In genomic region chr1:131903251-131903650, GRCm38 (mm10) we compare ENCODE assay signal across 25 mouse cellular contexts. TPM values are rescaled to one million over a fixed set of nuclear protein-coding genes. Genes with fewer than 3 reads are reported as not detected.
DNase-seq lines count a peak whose midpoint lies in the region; ATAC-seq and TF ChIP-seq lines count a peak whose summit lies in the region.
"Had no signal": no experiment of that assay in that cellular context is flagged by ENCODE, and none has a peak within 500 bp of the region (broad histone marks: within the 10 kb centered on the region; RNA-seq: fewer than 3 reads in every experiment).

No protein-coding gene starts in this region.

- H3K9ac ChIP-seq in CH12.LX (ENCODE audit: insufficient read depth, low read depth), result no peak overlapping the region
- H3K9ac ChIP-seq: embryonic facial prominence, embryonic 13.5 days; embryonic facial prominence, embryonic 15.5 days; forebrain, embryonic 13.5 days; forebrain, embryonic 15.5 days; forebrain, postnatal 0 days had no signal

- no peaks in the 10 kb centered on the region for H3K9me3 ChIP-seq in CH12.LX (replicated peaks; ENCODE audit: low read length)
- H3K9me3 ChIP-seq: embryonic facial prominence, embryonic 13.5 days; embryonic facial prominence, embryonic 15.5 days; forebrain, embryonic 13.5 days; forebrain, embryonic 15.5 days; G1E had no signal

- no peaks in the 10 kb centered on the region for H3K27me3 ChIP-seq in CH12.LX (replicated peaks)

- DNase-seq in A20 (ENCODE audit: low read depth, low spot score), result peak; percentile 11
- DNase-seq in CH12.LX (ENCODE audit: extremely low read depth), result peak; percentile 56
- peak; percentile 23 for DNase-seq in brain, adult 2 months (ENCODE audit: low read depth, low spot score)
- DNase-seq in yolk sac, embryonic 10.5 days (ENCODE audit: low spot score), result no peak
- DNase-seq: adrenal gland, adult 8-10 months; adrenal gland, postnatal 14 days; adrenal gland, postnatal 36 days; B cell, adult 2 months; cerebellum, adult 11 months; cerebellum, adult 18-20 months; cerebellum, adult 8-10 months; cerebellum, adult 9-11 months; cerebellum, postnatal 14 days; cerebellum, postnatal 36 days; embryo, embryonic 11 days; forebrain, postnatal 0 days had no signal

- no peak for TF ChIP-seq RAD21 in CH12.LX (IDR thresholded peaks at IDR 0.05; ENCODE audit: low read depth, low read length)

- dilution Hi-C loops in CH12.LX (cut with MboI; ENCODE audit: extremely low pct_ligation_motif_present, extremely low pct_unique_long_range_greater_than_20kb, low sequenced_read_pairs), result no loop called here

- H3K4me3 ChIP-seq in CH12.LX (replicated peaks in 1 of 3; ENCODE audit: low read depth in 2 of 3, low read length in 2 of 3, poor library complexity in 1 of 3), result no peak overlapping the region
- H3K4me3 ChIP-seq: embryonic facial prominence, embryonic 13.5 days; embryonic facial prominence, embryonic 15.5 days; forebrain, embryonic 13.5 days; forebrain, embryonic 15.5 days had no signal

- no peaks in the 10 kb centered on the region for H3K36me3 ChIP-seq in CH12.LX (replicated peaks in 1 of 2; ENCODE audit: control insufficient read depth in 1 of 2, insufficient read depth in 1 of 2, low read length in 1 of 2)
- H3K36me3 ChIP-seq: embryonic facial prominence, embryonic 13.5 days; embryonic facial prominence, embryonic 15.5 days; forebrain, embryonic 15.5 days; G1E had no signal

- no peak for TF ChIP-seq CTCF in CH12.LX (conservative IDR thresholded peaks at IDR 0.05 in 1 of 2, IDR thresholded peaks at IDR 0.05 in 1 of 2; ENCODE audit: low read depth in 2 of 2, low read length in 2 of 2)

- H3K4me2 ChIP-seq in CH12.LX (ENCODE audit: insufficient read depth, low read depth, poor library complexity, severe bottlenecking), result no peak overlapping the region
- H3K4me2 ChIP-seq: embryonic facial prominence, embryonic 13.5 days; embryonic facial prominence, embryonic 15.5 days; forebrain, embryonic 13.5 days; forebrain, embryonic 15.5 days had no signal

- in situ Hi-C loops in CH12.LX (cut with MboI; ENCODE audit: low pct_ligation_motif_present, low pct_unique_long_range_greater_than_20kb, low sequenced_read_pairs), result no loop called here

- TF ChIP-seq EP300 in CH12.LX (IDR thresholded peaks at IDR 0.05; ENCODE audit: low read length), result no peak

- no peak for TF ChIP-seq POLR2A in CH12.LX (IDR thresholded peaks at IDR 0.05; ENCODE audit: low read depth, low read length)

- no peak for ATAC-seq in erythroblast, adult 5-6 weeks (replicated peaks; ENCODE audit: low FRiP score, poor library complexity, severe bottlenecking)
- ATAC-seq: activated CD4-positive, CD25-positive, alpha-beta regulatory T cell, adult 4 months; CD4-positive, CD25-positive, alpha-beta regulatory T cell, adult 4 months; forebrain, embryonic 13.5 days; forebrain, embryonic 15.5 days; forebrain, postnatal 0 days; Patski had no signal

- H3K27ac ChIP-seq in CH12.LX (ENCODE audit: insufficient read depth, low read depth), result no peak overlapping the region
- H3K27ac ChIP-seq: embryonic facial prominence, embryonic 13.5 days; embryonic facial prominence, embryonic 15.5 days; forebrain, embryonic 13.5 days; forebrain, embryonic 15.5 days had no signal

- H3K4me1 ChIP-seq in CH12.LX (ENCODE audit: control insufficient read depth in 1 of 2, insufficient read depth in 2 of 2), result peaks cover 0 to 36% of the 10 kb centered on the region in 2 experiments; a peak in 2 of 4 replicates
- H3K4me1 ChIP-seq: embryonic facial prominence, embryonic 13.5 days; embryonic facial prominence, embryonic 15.5 days; forebrain, embryonic 13.5 days; forebrain, embryonic 15.5 days had no signal

- H3K79me2 ChIP-seq in CH12.LX (replicated peaks; ENCODE audit: control insufficient read depth, extremely low read depth, insufficient read depth, poor library complexity, severe bottlenecking), result no peaks in the 10 kb centered on the region

TF ChIP-seq in CH12.LX, 34 proteins besides CTCF, POLR2A, EP300 and RAD21:
- no peak for TF ChIP-seq ELF1 (IDR thresholded peaks at IDR 0.05; ENCODE audit: low read depth, low read length)
- peak; percentile 85; the same call in 1 of the 2 replicates for TF ChIP-seq MEF2A (IDR thresholded peaks at IDR 0.05; ENCODE audit: borderline replicate concordance, low read depth, low read length)
- TF ChIP-seq MYC (IDR thresholded peaks at IDR 0.05; ENCODE audit: low read depth, low read length), result no peak
- no peak for TF ChIP-seq SMC3 (IDR thresholded peaks at IDR 0.05; ENCODE audit: low read depth, low read length)
- TF ChIP-seq CHD2 (IDR thresholded peaks at IDR 0.05; ENCODE audit: low read length), result no peak
- TF ChIP-seq IRF4 (IDR thresholded peaks at IDR 0.05; ENCODE audit: low read depth, low read length), result peak; percentile 30; the same call in 1 of the 2 replicates
- TF ChIP-seq MAZ (IDR thresholded peaks at IDR 0.05; ENCODE audit: low read depth, low read length), result no peak
- TF ChIP-seq TCF12 (IDR thresholded peaks at IDR 0.05; ENCODE audit: low read depth, low read length), result no peak
- no peak for TF ChIP-seq POLR2AphosphoS2 (IDR thresholded peaks at IDR 0.05; ENCODE audit: low read depth, low read length)
- TF ChIP-seq ETS1 (conservative IDR thresholded peaks at IDR 0.05; ENCODE audit: low read depth, low read length), result peak; percentile 38; the same call in 1 of the 2 replicates
- TF ChIP-seq USF2 (conservative IDR thresholded peaks at IDR 0.05; ENCODE audit: low read depth, low read length), result no peak

RNA-seq across cellular contexts. Expression of gene Nucks1, which starts 7.1 kb away (rescaled TPM):
- 87.4 and 99.4 TPM in 2 replicates for total RNA-seq in CH12.LX (2012; rRNA removed)
- 267 and 274 TPM in 2 replicates for total RNA-seq in CH12.LX (2014; rRNA removed)
- polyA plus RNA-seq in CH12.LX (2012; ENCODE audit: insufficient read length, low read depth), result 96.9 and 99.6 TPM in 2 replicates
- 35.0 and 47.6 TPM in 2 replicates for total RNA-seq in erythroblast, adult 5-6 weeks (2015; ENCODE audit: low replicate concordance)
- total RNA-seq in erythroblast, adult 5-6 weeks (2017; ENCODE audit: low replicate concordance), result 77.1 and 83.3 TPM in 2 replicates

RNA-seq across cellular contexts. Expression of gene Rab29, which starts 36.2 kb away (rescaled TPM):
- total RNA-seq in CH12.LX (2012; rRNA removed), result 10.8 and 11.5 TPM in 2 replicates
- total RNA-seq in CH12.LX (2014; rRNA removed), result 16.4 and 17.8 TPM in 2 replicates
- polyA plus RNA-seq in CH12.LX (2012; ENCODE audit: insufficient read length, low read depth), result 14.8 and 15.6 TPM in 2 replicates
- total RNA-seq in erythroblast, adult 5-6 weeks (2015; ENCODE audit: low replicate concordance), result 9.0 and 11.3 TPM in 2 replicates
- total RNA-seq in erythroblast, adult 5-6 weeks (2017; ENCODE audit: low replicate concordance), result 5.2 and 14.2 TPM in 2 replicates
- total RNA-seq: G1E had no signal
- polyA plus RNA-seq: G1E had no signal

RNA-seq across cellular contexts. Expression of gene Slc45a3, which starts 59.5 kb away (rescaled TPM):
- total RNA-seq in CH12.LX (2012; rRNA removed) (0.47 and 0.55 TPM in 2 replicates), CH12.LX (2014; rRNA removed) (0.11 and 0.16 TPM in 2 replicates)
- polyA plus RNA-seq in CH12.LX (2012; ENCODE audit: insufficient read length, low read depth), result 0.15 and 0.20 TPM in 2 replicates
- not detected in 2 replicates for total RNA-seq in erythroblast, adult 5-6 weeks (2015; ENCODE audit: low replicate concordance)
- total RNA-seq in erythroblast, adult 5-6 weeks (2017; ENCODE audit: low replicate concordance), result 0.56 and 1.3 TPM in 2 replicates
- polyA plus RNA-seq: activated CD4-positive, CD25-positive, alpha-beta regulatory T cell, adult 4 months had no signal
